In genomic region chr3:105018085-105018782, GRCm38 (mm10) we compare ENCODE assay signal across 16 mouse cellular contexts. TPM values are rescaled to one million over a fixed set of nuclear protein-coding genes. Genes with fewer than 3 reads are reported as not detected.
DNase-seq lines count a peak whose midpoint lies in the region; ATAC-seq and TF ChIP-seq lines count a peak whose summit lies in the region.
"Had no signal": no experiment of that assay in that cellular context is flagged by ENCODE, and none has a peak within 500 bp of the region (broad histone marks: within the 10 kb centered on the region; RNA-seq: fewer than 3 reads in every experiment).

No protein-coding gene starts in this region.

- H3K4me2 ChIP-seq in midbrain, embryonic 15.5 days = no peak overlapping the region
- H3K4me2 ChIP-seq in midbrain, embryonic 14.5 days (ENCODE audit: low read length) = no peak overlapping the region
- no peak overlapping the region for H3K4me2 ChIP-seq in stomach, postnatal 0 days (replicated peaks; ENCODE audit: low read depth)
- H3K4me2 ChIP-seq: limb, embryonic 12.5 days; midbrain, embryonic 13.5 days had no signal

- peak; percentile 97 for DNase-seq in heart, adult 11 months
- DNase-seq in heart, postnatal 25 days (ENCODE audit: low spot score) = no peak
- no peak for DNase-seq in midbrain, embryonic 14.5 days
- DNase-seq in kidney, postnatal 36 days = peak; percentile 41 to 65
- no peak for DNase-seq in stomach, postnatal 0 days (ENCODE audit: low spot score)
- DNase-seq in ovary, postnatal 10 days (ENCODE audit: low spot score) = no peak
- no peak for DNase-seq in urinary bladder, postnatal 36 days (ENCODE audit: low spot score in 2 of 2)
- DNase-seq: adrenal gland, adult 8-10 months; B cell, adult 2 months; cerebellum, adult 18-20 months had no signal

- peak overlapping the region; percentile 11; the same call in 1 of the 2 replicates for H3K27ac ChIP-seq in midbrain, embryonic 15.5 days
- no peak overlapping the region for H3K27ac ChIP-seq in midbrain, embryonic 14.5 days (replicated peaks; ENCODE audit: low read depth, low read length)
- H3K27ac ChIP-seq in stomach, postnatal 0 days (replicated peaks) = peak overlapping the region; percentile 61
- H3K27ac ChIP-seq: limb, embryonic 12.5 days; midbrain, embryonic 13.5 days had no signal

- H3K4me3 ChIP-seq in midbrain, embryonic 15.5 days = no peak overlapping the region
- no peak overlapping the region for H3K4me3 ChIP-seq in midbrain, embryonic 14.5 days (replicated peaks; ENCODE audit: low read depth, low read length)
- H3K4me3 ChIP-seq in stomach, postnatal 0 days (ENCODE audit: low read depth, low read length) = no peak overlapping the region
- H3K4me3 ChIP-seq: limb, embryonic 12.5 days; midbrain, embryonic 13.5 days had no signal

- ATAC-seq in midbrain, embryonic 15.5 days (replicated peaks) = no peak
- no peak for ATAC-seq in midbrain, embryonic 14.5 days (ENCODE audit: low FRiP score, low TSS enrichment)
- no peak for ATAC-seq in stomach, postnatal 0 days (ENCODE audit: low FRiP score, low TSS enrichment)
- ATAC-seq: midbrain, embryonic 13.5 days had no signal

- no peak overlapping the region for H3K9ac ChIP-seq in midbrain, embryonic 15.5 days
- H3K9ac ChIP-seq in midbrain, embryonic 14.5 days (replicated peaks; ENCODE audit: low read length) = no peak overlapping the region
- H3K9ac ChIP-seq in stomach, postnatal 0 days (ENCODE audit: low read length) = no peak overlapping the region
- H3K9ac ChIP-seq: limb, embryonic 12.5 days; midbrain, embryonic 13.5 days had no signal

- intact Hi-C loops in heart, postnatal 25 days (cut with DNase I) = no loop called here

- TF ChIP-seq EP300 in stomach, postnatal 0 days (optimal IDR thresholded peaks at IDR 0.05) = no peak

- no peaks in the 10 kb centered on the region for H3K4me1 ChIP-seq in midbrain, embryonic 15.5 days
- no peaks in the 10 kb centered on the region for H3K4me1 ChIP-seq in midbrain, embryonic 14.5 days (ENCODE audit: control insufficient read depth, insufficient read depth, low read length)
- H3K4me1 ChIP-seq in stomach, postnatal 0 days (replicated peaks; ENCODE audit: control insufficient read depth, insufficient read depth) = 0 out of 2 replicates have a peak, but pooled peaks cover 2% of the 10 kb centered on the region

- WGBS in midbrain, embryonic 15.5 days = 88% methylated on average over 10 of the region's 10 CpGs
- 94% methylated on average over 10 of the region's 10 CpGs for WGBS in midbrain, embryonic 14.5 days
- 71% methylated on average over 10 of the region's 10 CpGs for WGBS in stomach, postnatal 0 days

- H3K27me3 ChIP-seq in midbrain, embryonic 15.5 days (replicated peaks) = no peaks in the 10 kb centered on the region
- no peaks in the 10 kb centered on the region for H3K27me3 ChIP-seq in midbrain, embryonic 14.5 days (ENCODE audit: control insufficient read depth, insufficient read depth, low read length)
- H3K27me3 ChIP-seq in stomach, postnatal 0 days (ENCODE audit: control insufficient read depth, insufficient read depth, low read length) = no peaks in the 10 kb centered on the region
- H3K27me3 ChIP-seq: limb, embryonic 12.5 days; midbrain, embryonic 13.5 days had no signal

- TF ChIP-seq CTCF in stomach, postnatal 0 days (IDR thresholded peaks at IDR 0.05; ENCODE audit: low read depth) = no peak

- no peaks in the 10 kb centered on the region for H3K36me3 ChIP-seq in midbrain, embryonic 15.5 days (replicated peaks)
- H3K36me3 ChIP-seq in midbrain, embryonic 14.5 days (ENCODE audit: control insufficient read depth, insufficient read depth, low read length) = peaks cover 16% of the 10 kb centered on the region
- H3K36me3 ChIP-seq in stomach, postnatal 0 days (ENCODE audit: control insufficient read depth, insufficient read depth, low read length) = no peaks in the 10 kb centered on the region

- no peaks in the 10 kb centered on the region for H3K9me3 ChIP-seq in midbrain, embryonic 15.5 days
- H3K9me3 ChIP-seq in midbrain, embryonic 14.5 days (ENCODE audit: control insufficient read depth, low read length) = no peaks in the 10 kb centered on the region
- no peaks in the 10 kb centered on the region for H3K9me3 ChIP-seq in stomach, postnatal 0 days (ENCODE audit: control insufficient read depth, low read length)
- H3K9me3 ChIP-seq: limb, embryonic 12.5 days; midbrain, embryonic 13.5 days had no signal

RNA-seq across cellular contexts. Expression of gene Cttnbp2nl, which starts 34.7 kb away (rescaled TPM):
- total RNA-seq in heart, postnatal 25 days (2021) = 10 to 100 TPM; 18.9 to 20.1 TPM
- polyA plus RNA-seq in midbrain, embryonic 15.5 days (2015; fragmentation: Nextera tagmentation; extraction: Ambion mirVana) = 60.6 and 60.9 TPM in 2 replicates
- 36.5 and 59.7 TPM in 2 replicates for polyA plus RNA-seq in midbrain, embryonic 14.5 days (2014; fragmentation: Nextera tagmentation; extraction: Ambion mirVana)
- 15.5 and 17.5 TPM in 2 replicates for polyA plus RNA-seq in stomach, postnatal 0 days (2015; fragmentation: Nextera tagmentation; extraction: Ambion mirVana)

RNA-seq across cellular contexts. Expression of gene 4930564D02Rik, which starts 48.4 kb away (rescaled TPM):
- total RNA-seq in heart, postnatal 25 days (2021) = not detected
- not detected in 2 replicates for polyA plus RNA-seq in midbrain, embryonic 15.5 days (2015; fragmentation: Nextera tagmentation; extraction: Ambion mirVana)
- polyA plus RNA-seq in midbrain, embryonic 14.5 days (2014; fragmentation: Nextera tagmentation; extraction: Ambion mirVana) = not detected in 2 replicates
- polyA plus RNA-seq in stomach, postnatal 0 days (2015; fragmentation: Nextera tagmentation; extraction: Ambion mirVana) = not detected in 2 replicates
- total RNA-seq: adrenal gland, adult 8-10 months; gastrocnemius, adult 18-20 months had no signal
- polyA plus RNA-seq: embryonic facial prominence, embryonic 14.5 days; intestine, embryonic 14.5 days; limb, embryonic 12.5 days; midbrain, embryonic 13.5 days had no signal

RNA-seq across cellular contexts. Expression of gene Wnt2b, which starts 56.5 kb away (rescaled TPM):
- 1 to 10 TPM; 1.0 to 1.9 TPM for total RNA-seq in heart, postnatal 25 days (2021)
- 0.86 and 1.2 TPM in 2 replicates for polyA plus RNA-seq in midbrain, embryonic 15.5 days (2015; fragmentation: Nextera tagmentation; extraction: Ambion mirVana)
- 0.65 and 0.93 TPM in 2 replicates for polyA plus RNA-seq in midbrain, embryonic 14.5 days (2014; fragmentation: Nextera tagmentation; extraction: Ambion mirVana)
- 1.3 and 1.5 TPM in 2 replicates for polyA plus RNA-seq in stomach, postnatal 0 days (2015; fragmentation: Nextera tagmentation; extraction: Ambion mirVana)

Comparison
In these comparisons a context has a peak if more than half of its experiments do, and no peak if none do; other contexts are left out.
1. DNase-seq: peak in heart, adult 11 months (single experiment) and kidney, postnatal 36 days (2 of 2); none in heart, postnatal 25 days (single experiment), midbrain, embryonic 14.5 days (single experiment), stomach, postnatal 0 days (single experiment), ovary, postnatal 10 days (single experiment) and urinary bladder, postnatal 36 days (0 of 2).